Mouse (Mus musculus): Measurements from ENCODE around the gene Itpkb.

Itpkb gene

DNA sequence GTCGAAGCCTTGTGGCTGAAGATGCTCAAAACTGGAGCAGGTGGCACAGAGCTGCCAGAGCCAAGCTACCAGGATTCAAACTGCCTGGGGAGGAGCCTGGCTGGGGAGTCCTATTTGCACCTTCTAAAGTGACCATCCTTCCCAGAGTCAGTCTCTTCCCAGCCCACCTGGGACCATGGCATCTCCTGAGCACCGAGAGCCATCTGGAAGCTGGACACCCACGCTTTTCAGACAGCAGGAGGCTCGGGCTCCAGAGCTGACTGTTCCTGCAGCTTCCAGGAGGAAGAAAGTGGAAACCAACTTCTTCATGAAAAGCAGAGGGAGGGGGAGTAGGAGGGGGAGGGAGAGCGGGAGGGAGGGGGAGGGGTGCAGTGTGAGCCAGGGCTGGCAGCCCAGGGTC is 135.3 kb downstream of the Itpkb start:
- DNase-seq (ENCODE audit: low read depth), result no peak

DNA sequence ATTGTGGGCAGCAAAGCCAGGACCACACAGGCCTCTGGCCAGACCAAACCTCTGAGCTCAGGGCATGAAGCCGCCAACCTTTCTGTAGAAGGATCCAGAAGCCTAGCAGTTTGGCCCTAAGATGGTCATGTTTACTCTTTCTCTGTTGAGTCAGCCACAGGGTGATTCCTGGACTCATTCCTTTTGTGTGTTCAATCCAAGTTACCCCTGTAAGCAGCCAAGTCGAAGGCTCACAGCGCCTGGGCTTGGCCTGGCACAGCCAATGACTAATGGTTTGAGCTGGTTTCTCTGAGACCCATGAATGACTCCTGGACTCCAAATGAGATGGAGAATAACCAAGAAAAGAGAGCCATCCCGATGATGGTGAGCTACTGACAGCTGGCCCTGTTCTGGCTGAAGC is 137.7 kb downstream of the Itpkb start:
- DNase-seq (ENCODE audit: low read depth), result no peak

DNA sequence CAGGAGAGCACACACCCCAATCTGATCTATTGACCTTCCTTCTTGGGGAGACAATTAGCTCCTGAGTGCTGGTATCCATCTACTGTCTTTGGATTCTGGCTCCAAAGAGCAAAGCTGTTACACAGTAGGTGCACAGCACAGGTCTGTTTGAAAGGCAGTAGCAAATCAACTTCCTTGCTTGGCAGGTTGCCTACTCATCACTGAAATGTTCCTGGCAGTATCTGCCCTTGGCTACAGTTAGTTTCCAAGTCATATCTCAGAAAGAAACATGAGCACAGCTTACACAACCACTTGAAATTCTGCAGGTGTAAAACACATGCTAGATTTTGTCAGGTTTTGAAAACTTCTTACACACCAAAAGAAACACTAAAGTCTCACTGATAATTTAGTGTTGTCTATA is 143.3 kb downstream of the Itpkb start:
- DNase-seq (ENCODE audit: low read depth), result no peak
